Mouse (Mus musculus) limb, embryonic 14.5 days (tissue): ENCODE measurements around the gene 1700017N19Rik. TPM values are rescaled to one million over a fixed set of nuclear protein-coding genes. Genes with fewer than 3 reads are reported as not detected.

Experiments
- ATAC-seq: fragments of 200-750 bp; cut with Nextera tagmentation; 2 replicates; pipeline ENCODE4 v1.8.0; 2017; ENCODE audit warnings: low read depth, moderate number of reproducible peaks, moderate TSS enrichment; ENCODE audit not compliant: low FRiP score
- DNase-seq: peaks from one replicate; pipeline ENCODE4 v3.0.0-alpha.2; 2015; ENCODE audit warnings: low spot score
- H3K27ac ChIP-seq: fragments of 300-500 bp; sonication (generic); replicated peaks from 2 replicates; pipeline ENCODE4 v1.5.1; 2014; ENCODE audit warnings: low read depth, mild to moderate bottlenecking, low read length, moderate library complexity, mixed read lengths
- H3K27me3 ChIP-seq: fragments of 300-500 bp; sonication (generic); 2 replicates; pipeline ENCODE4 v1.6.1; 2014; ENCODE audit warnings: low read length, mixed read lengths; ENCODE audit not compliant: control insufficient read depth, insufficient read depth
- H3K36me3 ChIP-seq: fragments of 300-500 bp; sonication (generic); 2 replicates; pipeline ENCODE4 v1.6.1; 2014; ENCODE audit warnings: mild to moderate bottlenecking, low read length, moderate library complexity, mixed read lengths; ENCODE audit not compliant: control insufficient read depth, insufficient read depth
- H3K4me1 ChIP-seq: fragments of 300-500 bp; sonication (generic); 2 replicates; pipeline ENCODE4 v1.6.1; 2014; ENCODE audit warnings: antibody characterized with exemption, low read length, mixed read lengths; ENCODE audit not compliant: control insufficient read depth, insufficient read depth
- H3K4me2 ChIP-seq: fragments of 300-500 bp; sonication (generic); replicated peaks from 2 replicates; pipeline ENCODE4 v1.6.1; 2014; ENCODE audit warnings: low read depth, mild to moderate bottlenecking, low read length, moderate library complexity; ENCODE audit not compliant: severe bottlenecking
- H3K4me3 ChIP-seq: fragments of 300-500 bp; sonication (generic); replicated peaks from 2 replicates; pipeline ENCODE4 v1.5.1; 2014; ENCODE audit warnings: low read length
- H3K9ac ChIP-seq: fragments of 300-500 bp; sonication (generic); 2 replicates; pipeline ENCODE4 v1.6.1; 2014; ENCODE audit warnings: mild to moderate bottlenecking, low read depth, low read length, moderate library complexity; ENCODE audit not compliant: severe bottlenecking
- H3K9me3 ChIP-seq: fragments of 300-500 bp; sonication (generic); 2 replicates; pipeline ENCODE4 v1.6.1; 2016; ENCODE audit warnings: low read length; ENCODE audit not compliant: control insufficient read depth
- POLR2A ChIP-seq: fragments of 200-500 bp; IDR thresholded peaks from 2 replicates; pipeline ENCODE4 v1.8.0; 2012; ENCODE audit warnings: inconsistent platforms, mild to moderate bottlenecking, moderate library complexity, borderline replicate concordance; ENCODE audit not compliant: insufficient read depth, insufficient read length; ENCODE audit errors: extremely low read depth
- WGBS: fragments of 180-500 bp; shearing (Covaris S2); extraction: QIAGEN DNeasy Blood & Tissue Kit; methylation state at CpG from one replicate; pipeline ENCODE4 v1.1.7; 2014; 5-methylcytosine and 5-hydroxymethylcytosine counted together
- polyA plus RNA-seq, 2 experiments: library from polyadenylated mRNA; depleted of rRNA in 1 of 2; stranded (reverse) in 1 of 2; unstranded in 1 of 2; fragments of >200 nt; fragmentation: Nextera tagmentation in 1 of 2; extraction: Ambion mirVana in 1 of 2; gene quantifications; 2 replicates each; pipeline versions ENCODE4 v1.2.1 to v1.2.3; 2012 to 2014

Gene 1700017N19Rik
- polyA plus RNA-seq, 2 experiments: not detected

GRCm38 (mm10) chr10:100620040-100620439 lies 29.8 kb downstream of the 1700017N19Rik start:
- no peak overlapping the region for H3K27ac ChIP-seq
- TF ChIP-seq POLR2A: no peak
- H3K36me3 ChIP-seq: no peaks in the 10 kb centered on the region
- no peak overlapping the region for H3K9ac ChIP-seq
- WGBS: 91% methylated on average over 12 of the region's 12 CpGs
- no peak overlapping the region for H3K4me3 ChIP-seq
- no peak for DNase-seq
- no peaks in the 10 kb centered on the region for H3K9me3 ChIP-seq
- H3K4me2 ChIP-seq: no peak overlapping the region
- ATAC-seq: no peak
- H3K27me3 ChIP-seq: no peaks in the 10 kb centered on the region
- H3K4me1 ChIP-seq: no peaks in the 10 kb centered on the region

DNA sequence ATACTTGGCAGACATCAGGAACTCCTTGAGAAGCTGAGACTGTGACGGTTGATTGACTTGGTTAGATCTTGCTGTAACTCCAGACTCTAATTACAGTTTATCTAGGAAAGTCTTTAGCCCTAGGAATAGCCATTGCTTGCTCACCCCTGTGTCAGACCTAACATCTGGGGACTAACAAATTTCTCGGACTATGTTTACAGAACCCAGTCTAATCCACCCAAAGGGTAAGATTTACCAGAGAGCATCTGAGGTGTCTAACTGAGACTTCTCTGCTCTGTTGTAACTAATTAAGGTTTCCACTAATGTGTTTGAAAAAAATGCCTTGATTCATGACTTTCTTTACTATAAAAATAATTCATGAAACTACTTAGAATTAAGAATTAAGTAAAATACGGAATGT lies 32.2 kb downstream of the 1700017N19Rik start:
- Histone ChIP-seq H3K36me3 (no peaks in the 10 kb centered on the region), H3K4me2 (no peak overlapping the region), H3K9me3 (no peaks in the 10 kb centered on the region), H3K27ac (no peak overlapping the region), H3K9ac (no peak overlapping the region), H3K4me3 (no peak overlapping the region), H3K4me1 (no peaks in the 10 kb centered on the region), H3K27me3 (no peaks in the 10 kb centered on the region)
- WGBS: 66% methylated on average over 3 of the region's 3 CpGs
- ATAC-seq (no peak), DNase-seq (no peak)
- no peak for TF ChIP-seq POLR2A

GRCm38 (mm10) chr10:100629762-100630438 lies 39.6 kb downstream of the 1700017N19Rik start:
- Histone ChIP-seq H3K36me3 (no peaks in the 10 kb centered on the region), H3K9ac (no peak overlapping the region), H3K27ac (no peak overlapping the region), H3K4me3 (no peak overlapping the region), H3K4me2 (peak overlapping the region; percentile 19; the same call in 1 of the 2 replicates), H3K27me3 (no peaks in the 10 kb centered on the region), H3K9me3 (no peaks in the 10 kb centered on the region), H3K4me1 (no peaks in the 10 kb centered on the region)
- peak; percentile 57; the same call in 1 of the 2 replicates for ATAC-seq
- no peak for TF ChIP-seq POLR2A
- DNase-seq: peak; percentile 67
- WGBS: 28% methylated on average over 20 of the region's 20 CpGs

DNA sequence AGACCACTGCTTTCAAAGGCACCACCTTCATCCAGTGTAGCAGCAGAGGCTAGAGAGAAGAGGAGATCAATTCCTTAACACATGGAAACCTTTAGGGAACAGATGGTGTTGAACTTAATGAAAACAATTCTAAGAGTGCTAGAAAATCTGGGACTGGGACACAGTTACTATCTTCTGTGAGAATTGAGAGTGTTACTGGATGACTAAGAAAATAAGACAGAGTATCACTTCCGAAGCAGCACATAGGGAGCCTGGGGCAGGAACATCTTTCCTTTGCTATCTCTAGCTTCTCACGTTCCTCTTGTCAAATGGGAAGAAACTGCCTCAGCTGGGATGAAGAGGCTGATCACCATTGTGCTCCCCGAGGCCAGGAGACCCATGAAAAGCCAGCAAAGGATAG lies 52.6 kb downstream of the 1700017N19Rik start:
- no peak overlapping the region for H3K4me2 ChIP-seq
- WGBS: 68% methylated on average over 3 of the region's 3 CpGs
- H3K27ac ChIP-seq: no peak overlapping the region
- no peak for ATAC-seq
- no peak for TF ChIP-seq POLR2A
- H3K4me1 ChIP-seq: no peaks in the 10 kb centered on the region
- no peaks in the 10 kb centered on the region for H3K36me3 ChIP-seq
- H3K9ac ChIP-seq: no peak overlapping the region
- no peaks in the 10 kb centered on the region for H3K9me3 ChIP-seq
- DNase-seq: no peak
- no peak overlapping the region for H3K4me3 ChIP-seq
- H3K27me3 ChIP-seq: no peaks in the 10 kb centered on the region

GRCm38 (mm10) chr10:100645331-100645935 lies 55.1 kb downstream of the 1700017N19Rik start:
- WGBS: 75% methylated on average over 4 of the region's 4 CpGs
- Histone ChIP-seq H3K36me3 (no peaks in the 10 kb centered on the region), H3K27ac (no peak overlapping the region), H3K27me3 (no peaks in the 10 kb centered on the region), H3K4me1 (no peaks in the 10 kb centered on the region), H3K4me2 (no peak overlapping the region), H3K9me3 (no peaks in the 10 kb centered on the region), H3K9ac (no peak overlapping the region), H3K4me3 (no peak overlapping the region)
- ATAC-seq: no peak
- no peak for TF ChIP-seq POLR2A
- DNase-seq: no peak

GRCm38 (mm10) chr10:100654183-100654582 lies 63.9 kb downstream of the 1700017N19Rik start:
- DNase-seq (no peak), ATAC-seq (no peak)
- Histone ChIP-seq H3K9me3 (no peaks in the 10 kb centered on the region), H3K4me2 (no peak overlapping the region), H3K9ac (no peak overlapping the region), H3K4me1 (no peaks in the 10 kb centered on the region), H3K27ac (no peak overlapping the region), H3K36me3 (no peaks in the 10 kb centered on the region), H3K27me3 (no peaks in the 10 kb centered on the region), H3K4me3 (no peak overlapping the region)
- TF ChIP-seq POLR2A: no peak
